Mouse (Mus musculus): ENCODE measurements at regions not wholly inside any gene's neighbourhood (a gene's known extent, or its start where the extent isn't known, plus 50 kb on each side); places are given as distances from the start of the nearest gene placed in this dataset.

DNA sequence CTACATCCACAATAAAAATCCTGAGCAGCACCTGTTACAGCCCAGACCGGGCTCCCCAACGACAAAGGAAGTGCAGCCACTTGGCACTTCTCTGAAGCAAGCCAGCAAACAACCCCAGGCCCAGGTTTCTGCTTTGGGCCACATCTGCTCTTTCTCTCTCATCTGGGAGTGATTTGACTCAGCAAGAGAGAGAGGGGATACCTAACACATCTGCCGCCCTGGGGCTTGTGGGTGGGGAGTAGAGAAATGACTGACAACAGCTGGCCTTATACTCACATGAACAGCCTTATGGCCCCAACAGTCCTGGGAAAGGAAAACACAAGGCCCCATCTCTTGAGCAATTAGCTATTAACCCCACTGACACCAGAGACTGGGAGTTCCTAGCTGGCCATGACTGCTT, 560.2 kb upstream of the Gm10131 start:
- TF ChIP-seq CTCF (conservative IDR thresholded peaks at IDR 0.05; ENCODE audit: low read length) (no peak), POU5F1 (IDR thresholded peaks at IDR 0.05; ENCODE audit: borderline replicate concordance, low read length) (no peak), NANOG (IDR thresholded peaks at IDR 0.05; ENCODE audit: borderline replicate concordance, low read length) (no peak)

Data from E14TG2a.4 (cell line).